Mouse (Mus musculus): ENCODE data around the gene Hist1h2bn. TPM values are rescaled to one million over a fixed set of nuclear protein-coding genes. Genes with fewer than 3 reads are reported as not detected.

Gene Hist1h2bn
- total RNA-seq (2023): 80.0 TPM

DNA sequence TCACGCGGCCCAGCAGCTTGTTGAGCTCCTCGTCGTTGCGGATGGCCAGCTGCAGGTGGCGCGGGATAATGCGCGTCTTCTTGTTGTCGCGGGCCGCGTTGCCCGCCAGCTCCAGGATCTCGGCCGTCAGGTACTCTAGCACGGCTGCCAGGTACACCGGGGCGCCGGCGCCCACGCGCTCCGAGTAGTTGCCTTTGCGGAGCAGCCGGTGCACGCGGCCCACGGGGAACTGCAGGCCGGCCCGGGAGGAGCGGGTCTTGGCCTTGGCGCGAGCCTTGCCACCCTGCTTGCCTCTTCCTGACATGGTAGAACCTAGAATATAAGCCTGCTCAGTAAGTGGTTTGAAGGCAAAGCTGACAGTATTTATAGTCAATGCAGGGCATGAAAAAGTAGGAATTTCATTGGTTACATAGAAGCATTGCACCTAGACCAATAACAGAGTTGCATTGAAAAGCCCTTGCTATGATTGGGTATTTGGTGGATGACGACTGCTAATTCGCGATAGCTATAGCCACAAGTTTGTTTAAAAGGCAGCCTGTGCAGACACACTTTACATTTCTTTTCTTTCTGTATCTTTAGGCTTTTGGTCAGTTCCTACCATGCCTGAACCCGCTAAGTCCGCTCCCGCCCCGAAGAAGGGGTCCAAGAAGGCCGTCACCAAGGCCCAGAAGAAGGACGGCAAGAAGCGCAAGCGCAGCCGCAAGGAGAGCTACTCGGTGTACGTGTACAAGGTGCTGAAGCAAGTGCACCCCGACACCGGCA is at the start of gene Hist1h2bn, which contains the start of gene Hist1h2ak:
Gene Hist1h2bn, plus strand, starts transcription at position 600 of the 762 bp plus-strand sequence.
Gene Hist1h2ak, minus strand, starts transcription at position 304 of the 762 bp plus-strand sequence.

DNA sequence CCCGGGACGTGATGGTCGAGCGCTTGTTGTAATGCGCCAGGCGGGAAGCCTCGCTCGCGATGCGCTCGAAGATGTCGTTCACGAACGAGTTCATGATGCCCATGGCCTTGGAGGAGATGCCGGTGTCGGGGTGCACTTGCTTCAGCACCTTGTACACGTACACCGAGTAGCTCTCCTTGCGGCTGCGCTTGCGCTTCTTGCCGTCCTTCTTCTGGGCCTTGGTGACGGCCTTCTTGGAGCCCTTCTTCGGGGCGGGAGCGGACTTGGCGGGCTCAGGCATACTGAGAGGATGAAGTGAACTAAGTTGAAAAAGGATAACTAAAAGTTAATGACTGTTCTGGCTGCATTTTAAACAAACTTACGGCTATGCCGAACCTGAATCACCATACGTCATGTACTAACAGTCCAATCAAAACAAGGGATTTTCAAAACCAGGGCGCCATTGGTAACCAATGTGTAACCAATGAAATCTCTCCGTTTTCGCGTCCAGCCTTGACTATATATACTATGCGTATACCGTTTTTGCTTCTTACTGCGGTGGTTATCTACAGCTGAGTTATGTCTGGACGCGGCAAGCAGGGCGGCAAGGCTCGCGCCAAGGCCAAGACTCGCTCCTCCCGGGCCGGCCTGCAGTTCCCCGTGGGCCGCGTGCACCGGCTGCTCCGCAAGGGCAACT is 37.9 kb upstream of the Hist1h2bn start, which contains the start of the genes Hist1h2bl and Hist1h2ai:
Gene Hist1h2bl, minus strand, starts transcription at position 280 of the 676 bp plus-strand sequence.
Gene Hist1h2ai, plus strand, starts transcription at position 559 of the 676 bp plus-strand sequence.

DNA sequence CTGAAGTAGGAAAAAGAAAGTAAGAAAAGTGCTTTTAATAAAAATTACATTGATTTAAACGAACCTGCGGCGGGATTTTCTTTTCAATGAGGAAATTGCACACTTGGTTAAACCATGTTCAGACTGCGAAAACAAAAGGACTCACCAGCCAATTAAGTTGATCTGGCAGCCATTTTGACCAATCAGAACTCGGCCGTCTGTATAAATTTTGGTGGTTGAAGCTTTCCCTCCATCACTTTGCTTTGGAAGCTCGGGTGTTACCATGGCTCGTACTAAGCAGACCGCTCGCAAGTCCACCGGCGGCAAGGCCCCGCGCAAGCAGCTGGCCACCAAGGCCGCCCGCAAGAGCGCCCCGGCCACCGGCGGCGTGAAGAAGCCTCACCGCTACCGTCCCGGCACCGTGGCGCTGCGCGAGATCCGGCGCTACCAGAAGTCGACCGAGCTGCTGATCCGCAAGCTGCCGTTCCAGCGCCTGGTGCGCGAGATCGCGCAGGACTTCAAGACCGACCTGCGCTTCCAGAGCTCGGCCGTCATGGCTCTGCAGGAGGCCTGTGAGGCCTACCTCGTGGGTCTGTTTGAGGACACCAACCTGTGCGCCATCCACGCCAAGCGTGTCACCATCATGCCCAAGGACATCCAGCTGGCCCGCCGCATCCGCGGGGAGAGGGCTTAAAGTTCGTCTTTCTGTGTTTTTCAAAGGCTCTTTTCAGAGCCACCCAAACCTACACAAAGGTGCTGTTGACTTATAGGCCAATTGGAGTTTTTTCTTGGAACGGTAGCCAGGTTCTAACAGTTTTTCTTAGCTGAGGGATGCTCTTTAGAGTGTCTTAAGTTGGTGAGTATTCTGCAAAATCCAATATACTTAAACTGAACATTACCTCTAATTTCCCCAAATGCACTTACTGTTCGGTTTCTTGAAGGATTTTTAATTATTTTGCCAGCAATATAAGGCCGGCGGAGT is 36.2 kb upstream of the Hist1h2bn start, which contains the start of gene Hist1h3h:
Gene Hist1h3h, plus strand, starts transcription at position 263 of the 961 bp plus-strand sequence.

DNA sequence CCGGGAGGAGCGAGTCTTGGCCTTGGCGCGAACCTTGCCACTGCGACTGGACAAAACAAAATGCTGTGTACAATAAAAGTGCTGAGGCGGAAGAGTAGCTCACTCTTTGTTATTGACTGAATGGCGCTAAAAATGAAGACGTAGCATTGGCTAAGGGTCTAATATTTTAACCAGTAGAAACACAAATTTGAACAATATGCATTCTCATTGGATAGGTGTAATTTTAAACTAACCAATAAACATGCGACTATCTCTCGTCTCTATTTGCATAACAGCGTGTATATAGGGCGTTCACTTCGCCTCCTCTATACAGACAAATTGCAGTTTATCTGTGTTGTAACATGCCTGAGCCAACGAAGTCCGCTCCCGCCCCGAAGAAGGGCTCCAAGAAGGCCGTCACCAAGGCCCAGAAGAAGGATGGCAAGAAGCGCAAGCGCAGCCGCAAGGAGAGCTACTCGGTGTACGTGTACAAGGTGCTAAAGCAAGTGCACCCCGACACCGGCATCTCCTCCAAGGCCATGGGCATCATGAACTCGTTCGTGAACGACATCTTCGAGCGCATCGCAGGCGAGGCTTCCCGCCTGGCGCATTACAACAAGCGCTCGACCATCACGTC is 32.1 kb upstream of the Hist1h2bn start, which contains the start of gene Hist1h2bm:
Gene Hist1h2bm, plus strand, starts transcription at position 288 of the 616 bp plus-strand sequence.

DNA sequence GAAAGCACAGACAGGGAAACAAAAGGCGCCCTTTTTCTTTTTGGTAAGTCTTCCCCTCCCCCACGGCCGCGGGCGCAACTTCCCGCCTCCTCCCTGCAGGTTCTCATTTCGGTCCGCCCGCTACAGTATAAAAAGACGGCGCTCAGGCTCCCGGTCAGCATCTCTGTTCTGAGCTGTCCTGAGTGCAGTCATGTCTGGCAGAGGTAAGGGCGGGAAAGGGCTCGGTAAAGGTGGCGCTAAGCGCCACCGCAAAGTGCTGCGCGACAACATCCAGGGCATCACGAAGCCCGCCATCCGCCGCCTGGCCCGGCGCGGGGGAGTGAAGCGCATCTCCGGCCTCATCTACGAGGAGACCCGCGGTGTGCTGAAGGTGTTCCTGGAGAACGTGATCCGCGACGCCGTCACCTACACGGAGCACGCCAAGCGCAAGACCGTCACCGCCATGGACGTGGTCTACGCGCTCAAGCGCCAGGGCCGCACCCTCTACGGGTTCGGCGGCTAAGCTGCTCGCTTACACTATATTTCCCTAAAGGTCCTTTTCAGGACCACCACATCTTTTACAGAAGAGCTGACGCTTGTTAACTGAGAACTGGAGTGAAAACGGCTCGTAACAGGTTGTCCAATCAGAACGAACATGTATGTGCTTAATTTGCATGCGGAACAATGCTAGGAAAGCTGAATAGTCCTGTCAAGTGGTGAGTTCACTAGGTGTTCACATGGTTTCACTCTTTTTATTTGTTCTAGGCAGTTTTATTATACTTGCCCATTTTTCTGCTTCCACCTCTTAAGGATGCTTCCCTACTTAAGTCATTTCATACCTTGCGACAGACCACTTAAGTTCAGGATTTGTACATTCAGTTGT is 18.8 kb upstream of the Hist1h2bn start, which contains the start of gene Hist1h4j:
Gene Hist1h4j, plus strand, starts transcription at position 159 of the 862 bp plus-strand sequence.

DNA sequence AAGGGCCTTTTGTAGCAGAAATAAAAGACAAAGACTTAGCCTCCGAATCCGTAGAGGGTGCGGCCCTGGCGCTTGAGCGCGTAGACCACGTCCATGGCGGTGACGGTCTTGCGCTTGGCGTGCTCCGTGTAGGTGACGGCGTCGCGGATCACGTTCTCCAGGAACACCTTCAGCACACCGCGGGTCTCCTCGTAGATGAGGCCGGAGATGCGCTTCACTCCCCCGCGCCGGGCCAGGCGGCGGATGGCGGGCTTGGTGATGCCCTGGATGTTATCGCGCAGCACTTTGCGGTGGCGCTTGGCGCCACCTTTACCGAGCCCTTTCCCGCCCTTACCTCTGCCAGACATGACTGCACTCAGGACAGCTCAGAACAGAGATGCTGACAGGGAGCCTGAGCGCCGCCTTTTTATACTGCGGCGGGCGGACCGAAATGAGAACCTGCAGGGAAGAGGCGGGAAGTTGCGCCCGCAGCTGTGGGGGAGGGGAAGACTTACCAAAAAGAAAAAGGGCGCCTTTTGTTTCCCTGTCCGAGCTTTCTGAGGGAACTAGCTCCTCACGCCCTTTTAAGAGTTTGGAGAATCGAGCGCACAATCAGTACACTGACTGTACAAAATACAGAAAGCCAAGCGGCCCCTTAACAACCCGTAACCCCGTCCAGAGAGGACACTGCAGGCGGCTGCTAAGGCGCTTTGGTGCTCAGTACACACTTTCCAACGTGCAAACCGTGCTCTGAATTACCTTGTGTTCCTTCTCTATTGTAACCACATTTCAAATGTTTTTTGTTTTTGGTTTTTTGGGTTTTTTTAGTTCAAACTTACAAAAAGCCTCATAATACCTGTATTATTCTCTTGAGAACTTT is 3.5 kb upstream of the Hist1h2bn start, which contains the start of gene Hist1h4k:
Gene Hist1h4k, minus strand, starts transcription at position 347 of the 859 bp plus-strand sequence.

DNA sequence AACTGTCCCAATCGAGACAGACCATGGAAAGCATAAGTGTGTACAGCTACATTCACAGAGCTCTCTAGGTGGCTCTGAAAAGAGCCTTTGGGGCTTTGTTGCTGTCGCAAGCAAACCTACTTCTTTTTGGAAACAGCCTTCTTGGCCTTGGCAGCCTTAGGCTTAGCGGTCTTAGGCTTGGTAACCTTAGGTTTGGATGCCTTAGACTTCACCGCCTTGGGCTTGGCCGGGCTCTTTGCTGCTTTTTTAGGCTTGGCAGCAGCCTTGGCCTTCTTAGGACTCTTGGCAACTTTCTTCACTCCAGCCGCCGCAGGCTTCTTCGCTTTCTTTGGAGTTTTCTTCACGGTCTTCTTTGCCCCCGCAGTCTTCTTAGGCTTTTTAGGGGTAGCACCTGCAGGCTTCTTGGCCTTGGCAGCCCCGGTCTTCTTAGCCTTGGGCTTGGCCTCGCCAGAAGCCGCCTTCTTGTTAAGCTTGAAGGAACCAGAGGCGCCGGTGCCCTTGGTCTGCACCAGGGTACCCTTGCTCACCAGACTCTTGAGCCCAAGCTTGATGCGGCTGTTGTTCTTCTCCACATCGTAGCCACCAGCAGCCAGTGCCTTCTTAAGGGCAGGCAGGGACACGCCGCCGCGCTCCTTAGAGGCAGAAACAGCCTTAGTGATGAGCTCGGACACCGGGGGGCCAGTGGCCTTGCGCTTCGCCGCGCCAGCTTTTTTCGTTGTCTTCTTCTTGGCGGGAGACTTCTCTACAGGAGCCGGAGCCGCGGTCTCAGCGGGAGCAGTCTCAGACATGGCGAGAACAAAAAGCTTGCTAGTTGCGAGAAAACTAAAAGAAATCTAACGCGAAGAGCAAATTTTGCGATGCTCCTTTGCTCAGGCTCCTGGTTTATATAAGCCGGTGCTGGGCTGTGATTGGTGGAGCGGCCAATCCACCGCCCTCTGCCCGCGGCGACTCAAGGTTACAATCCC is 26.1 kb downstream of the Hist1h2bn start, which contains the start of gene Hist1h1b:
Gene Hist1h1b, minus strand, starts transcription at position 859 of the 965 bp plus-strand sequence.

DNA sequence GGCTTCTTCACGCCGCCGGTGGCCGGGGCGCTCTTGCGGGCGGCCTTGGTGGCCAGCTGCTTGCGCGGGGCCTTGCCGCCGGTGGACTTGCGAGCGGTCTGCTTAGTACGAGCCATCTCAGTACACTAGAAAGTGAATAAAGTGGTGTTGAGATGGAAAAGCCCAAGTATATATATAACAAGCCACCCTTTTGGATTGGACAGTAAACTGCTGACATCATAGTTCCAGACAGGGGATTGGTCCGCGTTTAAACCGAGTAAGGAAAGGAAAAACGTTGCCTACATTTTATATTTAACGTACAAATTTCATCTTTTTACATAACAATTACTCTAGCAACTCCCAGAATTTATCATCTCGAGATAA is 29.3 kb downstream of the Hist1h2bn start, which contains the start of gene Hist1h3i:
Gene Hist1h3i, minus strand, starts transcription at position 116 of the 363 bp plus-strand sequence.

DNA sequence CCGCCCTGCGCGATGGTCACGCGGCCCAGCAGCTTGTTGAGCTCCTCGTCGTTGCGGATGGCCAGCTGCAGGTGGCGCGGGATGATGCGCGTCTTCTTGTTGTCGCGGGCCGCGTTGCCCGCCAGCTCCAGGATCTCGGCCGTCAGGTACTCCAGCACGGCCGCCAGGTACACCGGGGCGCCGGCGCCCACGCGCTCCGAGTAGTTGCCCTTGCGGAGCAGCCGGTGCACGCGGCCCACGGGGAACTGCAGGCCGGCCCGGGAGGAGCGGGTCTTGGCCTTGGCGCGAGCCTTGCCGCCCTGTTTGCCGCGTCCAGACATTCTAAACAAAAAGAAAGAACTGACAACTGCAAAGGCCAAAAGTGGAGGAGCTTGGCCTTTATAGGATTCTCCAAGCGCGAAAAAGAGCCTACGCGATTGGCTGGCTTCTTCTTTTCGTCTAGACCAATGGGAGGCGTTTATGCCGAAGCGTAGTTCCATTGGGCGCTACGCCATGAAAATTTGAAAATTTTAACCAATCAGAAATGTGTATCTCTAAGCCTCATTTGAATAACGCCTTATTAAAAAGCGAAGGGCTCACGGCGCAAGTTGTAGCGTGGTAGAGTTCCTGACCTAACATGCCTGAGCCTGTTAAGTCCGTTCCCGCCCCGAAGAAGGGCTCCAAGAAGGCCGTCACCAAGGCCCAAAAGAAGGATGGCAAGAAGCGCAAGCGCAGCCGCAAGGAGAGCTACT is 33.1 kb downstream of the Hist1h2bn start, which contains the start of the genes Hist1h2an and Hist1h2bp:
Gene Hist1h2an, minus strand, starts transcription at position 320 of the 731 bp plus-strand sequence.
Gene Hist1h2bp, plus strand, starts transcription at position 563 of the 731 bp plus-strand sequence.

Other genes starting within 250 kb of the Hist1h2bn start
- 11.5 TPM for gene Zkscan8, start 223.0 kb upstream of the Hist1h2bn start, total RNA-seq (2023)
- gene Olfr1366, start 211.3 kb upstream of the Hist1h2bn start, total RNA-seq (2023): not detected
- gene Olfr1535, start 194.2 kb upstream of the Hist1h2bn start, total RNA-seq (2023): not detected
- gene Olfr1364, start 172.4 kb upstream of the Hist1h2bn start, total RNA-seq (2023): not detected
- gene Olfr1362, start 140.1 kb upstream of the Hist1h2bn start, total RNA-seq (2023): not detected
- gene Olfr11, start 111.6 kb upstream of the Hist1h2bn start, total RNA-seq (2023): not detected
- gene Olfr1361, start 90.7 kb upstream of the Hist1h2bn start, total RNA-seq (2023): not detected
- gene Olfr1360, start 76.7 kb upstream of the Hist1h2bn start, total RNA-seq (2023): not detected
- not detected for gene Olfr1359, start 56.0 kb upstream of the Hist1h2bn start, total RNA-seq (2023)
- gene Hist1h2bl, start 38.0 kb upstream of the Hist1h2bn start, total RNA-seq (2023): 29.9 TPM
- 37.0 TPM for gene Hist1h2ai, start 37.7 kb upstream of the Hist1h2bn start, total RNA-seq (2023)
- 46.7 TPM for gene Hist1h3h, start 36.5 kb upstream of the Hist1h2bn start, total RNA-seq (2023)
- 4.5 TPM for gene Hist1h2bm, start 32.1 kb upstream of the Hist1h2bn start, total RNA-seq (2023)
- gene Hist1h4j, start 19.1 kb upstream of the Hist1h2bn start, total RNA-seq (2023): 10.9 TPM
- gene Hist1h4k, start 3.6 kb upstream of the Hist1h2bn start, total RNA-seq (2023): 328 TPM
- gene Hist1h2ak, start 296 bp upstream of the Hist1h2bn start, total RNA-seq (2023): 31.4 TPM
- 8.9 TPM for gene Hist1h1b, start 26.5 kb downstream of the Hist1h2bn start, total RNA-seq (2023)
- 144 TPM for gene Hist1h3i, start 29.2 kb downstream of the Hist1h2bn start, total RNA-seq (2023)
- gene Hist1h2an, start 33.1 kb downstream of the Hist1h2bn start, total RNA-seq (2023): 10.1 TPM
- 16.9 TPM for gene Hist1h2bp, start 33.3 kb downstream of the Hist1h2bn start, total RNA-seq (2023)
- gene Hist1h2bq, start 56.1 kb downstream of the Hist1h2bn start, total RNA-seq (2023): 74.5 TPM
- gene Hist1h2ao, start 56.3 kb downstream of the Hist1h2bn start, total RNA-seq (2023): 58.9 TPM
- gene Hist1h4m, start 57.6 kb downstream of the Hist1h2bn start, total RNA-seq (2023): 281 TPM
- 118 TPM for gene Hist1h4n, start 78.1 kb downstream of the Hist1h2bn start, total RNA-seq (2023)
- 61.6 TPM for gene Hist1h2ap, start 79.4 kb downstream of the Hist1h2bn start, total RNA-seq (2023)
- 74.1 TPM for gene Hist1h2br, start 79.6 kb downstream of the Hist1h2bn start, total RNA-seq (2023)
- 0.67 TPM for gene Zfp184, start 191.0 kb downstream of the Hist1h2bn start, total RNA-seq (2023)
- gene Pom121l2, start 227.1 kb downstream of the Hist1h2bn start, total RNA-seq (2023): not detected

Measured in CD8-positive naive resting alpha-beta T cell, adult 57 days (primary cell).